Mouse (Mus musculus) olfactory bulb, adult 2 months (tissue): ENCODE measurements around the gene Snx20.

Experiments used
- CTCF ChIP-seq: fragments of 200-500 bp; IDR thresholded peaks from 2 replicates; pipeline ENCODE4 v1.5.1; 2012; ENCODE audit warnings: low read depth, mild to moderate bottlenecking, low read length, moderate library complexity; ENCODE audit not compliant: insufficient read depth
- POLR2A ChIP-seq: fragments of 200-500 bp; IDR thresholded peaks from 2 replicates; pipeline ENCODE4 v1.6.1; 2012; ENCODE audit warnings: mild to moderate bottlenecking, low read depth, low read length, moderate library complexity; ENCODE audit not compliant: insufficient read depth

GRCm38 (mm10) chr8:88664121-88664520, 28.2 kb upstream of the Snx20 start:
- TF ChIP-seq CTCF (no peak), POLR2A (no peak)
